Mouse (Mus musculus) G1E (cell line): Measurements from ENCODE around the gene 1810046K07Rik.

Experiments
- CTCF ChIP-seq: IDR thresholded peaks from 2 replicates; pipeline ENCODE4 v1.5.1; 2012; ENCODE audit warnings: low read depth, low read length, inconsistent platforms, mixed read lengths
- GATA1 ChIP-seq: IDR thresholded peaks from 2 replicates; pipeline ENCODE4 v1.6.1; 2012; ENCODE audit warnings: borderline replicate concordance, low read length, inconsistent platforms, mixed read lengths
- POLR2AphosphoS5 ChIP-seq: IDR thresholded peaks from 2 replicates; pipeline ENCODE4 v1.6.1; 2012; ENCODE audit warnings: low read depth, low read length, inconsistent platforms; ENCODE audit not compliant: insufficient replicate concordance
- TAL1 ChIP-seq: conservative IDR thresholded peaks from 2 replicates; pipeline ENCODE4 v1.6.1; 2012; ENCODE audit warnings: low read depth, low read length, inconsistent platforms, mixed read lengths

DNA sequence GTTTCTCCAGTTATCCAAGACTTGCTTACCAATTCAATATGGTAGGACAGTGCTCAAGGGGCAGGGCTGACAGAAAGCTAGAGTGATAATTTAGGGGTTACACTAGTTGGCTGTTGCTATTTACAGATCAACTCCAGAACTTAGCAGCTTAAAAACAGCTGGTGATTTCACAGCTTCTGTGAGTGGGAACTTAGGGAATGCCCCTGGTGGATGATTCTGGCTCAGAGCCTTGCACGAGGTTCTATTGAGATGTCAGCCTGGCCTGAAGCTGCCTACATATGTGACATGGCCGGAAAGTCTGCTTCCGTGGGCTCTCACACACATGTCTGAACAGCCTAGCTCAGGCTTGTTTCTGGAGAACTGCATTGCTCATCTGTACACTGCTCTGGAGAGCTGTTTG, 24.8 kb upstream of the 1810046K07Rik start:
- no peak for TF ChIP-seq CTCF
- TF ChIP-seq TAL1, result no peak
- TF ChIP-seq GATA1, result no peak
- TF ChIP-seq POLR2AphosphoS5, result no peak
